Mouse (Mus musculus) bone marrow macrophage, adult 2 months (primary cell): ENCODE data around the gene Aldh1b1. TPM values are rescaled to one million over a fixed set of nuclear protein-coding genes. Genes with fewer than 3 reads are reported as not detected.

Source experiments
- H3K27ac ChIP-seq: 2 replicates; pipeline ENCODE4 v1.5.1; 2012; ENCODE audit warnings: low read depth, low read length; ENCODE audit not compliant: insufficient read depth
- H3K4me1 ChIP-seq: 2 replicates; pipeline ENCODE4 v1.6.1; 2012; ENCODE audit warnings: low read length; ENCODE audit not compliant: control insufficient read depth, insufficient read depth
- H3K4me3 ChIP-seq: 2 replicates; pipeline ENCODE4 v1.5.1; 2012; ENCODE audit warnings: mild to moderate bottlenecking, low read length, moderate library complexity; ENCODE audit not compliant: insufficient read depth
- CTCF ChIP-seq: IDR thresholded peaks from 2 replicates; pipeline ENCODE4 v1.5.1; 2012; ENCODE audit warnings: low read depth, mild to moderate bottlenecking, low read length, moderate library complexity
- POLR2A ChIP-seq: IDR thresholded peaks from 2 replicates; pipeline ENCODE4 v1.6.1; 2012; ENCODE audit warnings: mild to moderate bottlenecking, low read depth, low read length, borderline replicate concordance
- polyA plus RNA-seq: library from polyadenylated mRNA; stranded (reverse); fragments of >200 nt; gene quantifications from 2 replicates; pipeline ENCODE4 v1.2.4, GENCODE M21; 2012; ENCODE audit not compliant: missing spikeins, insufficient read depth, insufficient read length

Aldh1b1 gene
- polyA plus RNA-seq, 1 experiment: 4.2 TPM

DNA sequence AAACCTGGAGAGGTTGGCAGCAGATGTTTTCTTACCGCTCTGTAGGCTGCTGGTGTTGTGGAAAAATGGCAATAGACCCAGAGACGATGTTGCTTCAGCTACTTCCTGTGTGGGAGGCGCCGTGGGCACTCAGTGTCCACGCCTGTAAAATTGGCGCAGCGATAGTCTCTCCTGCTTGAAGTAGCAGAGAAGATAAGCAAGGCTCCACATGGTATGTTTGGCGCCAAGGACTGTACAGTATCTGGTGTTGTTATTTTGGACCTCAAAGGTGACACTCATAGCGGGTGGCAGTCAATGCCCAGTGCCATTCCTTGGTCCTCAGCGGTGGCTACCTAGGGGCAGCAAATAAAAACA lies 34.7 kb upstream of the Aldh1b1 start:
- H3K27ac ChIP-seq: no peak overlapping the region
- TF ChIP-seq POLR2A (no peak), CTCF (no peak)
- H3K4me1 ChIP-seq: no peaks in the 10 kb centered on the region
- H3K4me3 ChIP-seq: peak overlapping the region; percentile 41

DNA sequence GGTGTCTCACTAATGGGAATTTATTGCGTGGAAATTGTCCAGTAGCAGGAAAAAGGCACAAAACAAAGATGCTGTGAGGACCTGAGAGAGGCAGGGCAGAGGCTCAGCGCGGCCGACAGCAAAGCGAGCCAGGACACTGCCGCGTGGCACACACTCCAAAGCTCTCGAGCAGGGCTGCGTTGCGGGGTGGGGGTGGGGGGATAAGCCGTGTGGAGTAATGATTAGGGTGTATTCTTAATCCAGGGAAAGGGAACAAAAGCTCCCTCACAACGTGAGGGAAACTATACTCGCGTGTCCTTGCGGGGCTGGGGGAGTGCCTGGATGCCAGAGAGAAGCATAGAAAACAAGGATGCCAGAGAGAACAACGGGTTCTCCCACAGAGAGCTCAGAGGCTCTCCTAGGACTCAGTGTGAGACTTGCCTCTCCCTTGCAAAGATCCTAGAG lies 33.7 kb upstream of the Aldh1b1 start:
- Histone ChIP-seq H3K27ac (no peak overlapping the region), H3K4me1 (no peaks in the 10 kb centered on the region), H3K4me3 (no peak overlapping the region)
- TF ChIP-seq CTCF (no peak), POLR2A (no peak)

DNA sequence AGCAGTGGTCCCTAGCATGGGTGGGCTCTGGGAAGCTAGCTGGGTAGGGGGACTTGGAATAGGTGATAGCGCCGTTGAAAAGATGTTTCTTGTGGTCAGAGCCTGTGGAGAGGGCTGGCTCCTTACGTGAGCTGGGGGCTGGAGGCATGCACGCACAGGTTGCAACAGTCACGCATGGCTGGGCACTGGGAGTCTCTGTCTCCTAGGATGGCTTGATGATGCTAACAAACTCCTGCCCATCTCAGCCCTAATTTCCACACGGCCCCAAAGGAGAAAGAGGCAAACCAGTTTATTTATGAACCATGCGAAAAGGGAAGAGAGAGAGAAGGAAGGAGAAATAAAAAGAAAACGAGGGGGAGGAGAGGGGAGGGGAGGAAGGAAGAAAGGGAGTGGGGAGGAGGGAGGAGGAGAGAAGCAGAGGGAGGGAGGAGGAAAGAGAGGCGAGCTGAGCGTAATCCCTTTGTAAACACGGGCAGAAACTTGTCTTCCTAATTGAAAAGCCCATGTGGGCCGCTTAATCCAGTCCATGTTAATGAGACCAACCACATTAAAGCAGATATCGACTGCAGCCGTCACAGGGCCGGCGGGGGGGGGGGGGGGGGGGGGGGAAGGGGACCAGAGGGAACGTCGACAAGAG lies 33.1 kb upstream of the Aldh1b1 start:
- no peak overlapping the region for H3K4me3 ChIP-seq
- no peaks in the 10 kb centered on the region for H3K4me1 ChIP-seq
- TF ChIP-seq POLR2A (no peak), CTCF (no peak)
- H3K27ac ChIP-seq: no peak overlapping the region

DNA sequence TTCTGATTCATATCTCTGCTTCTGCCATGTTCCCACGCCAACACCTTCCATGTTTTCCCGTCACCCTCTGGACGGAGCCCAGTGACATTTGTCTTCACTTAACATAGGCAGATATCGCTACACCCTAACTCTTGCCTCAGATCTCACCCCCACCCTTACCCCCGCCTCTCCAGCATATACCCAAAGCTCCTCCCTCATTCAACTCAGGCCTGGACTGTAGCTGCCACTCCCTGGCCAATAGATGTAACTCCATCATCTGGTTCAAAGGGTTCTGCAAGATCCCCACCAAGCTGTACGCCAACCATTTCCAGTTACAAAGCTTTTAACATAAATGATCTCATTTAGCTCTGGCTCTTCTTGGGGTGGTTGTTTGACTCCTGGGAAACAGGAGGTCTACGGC lies 32.0 kb upstream of the Aldh1b1 start:
- Histone ChIP-seq H3K4me1 (no peaks in the 10 kb centered on the region), H3K4me3 (no peak overlapping the region), H3K27ac (no peak overlapping the region)
- TF ChIP-seq POLR2A (no peak), CTCF (no peak)

DNA sequence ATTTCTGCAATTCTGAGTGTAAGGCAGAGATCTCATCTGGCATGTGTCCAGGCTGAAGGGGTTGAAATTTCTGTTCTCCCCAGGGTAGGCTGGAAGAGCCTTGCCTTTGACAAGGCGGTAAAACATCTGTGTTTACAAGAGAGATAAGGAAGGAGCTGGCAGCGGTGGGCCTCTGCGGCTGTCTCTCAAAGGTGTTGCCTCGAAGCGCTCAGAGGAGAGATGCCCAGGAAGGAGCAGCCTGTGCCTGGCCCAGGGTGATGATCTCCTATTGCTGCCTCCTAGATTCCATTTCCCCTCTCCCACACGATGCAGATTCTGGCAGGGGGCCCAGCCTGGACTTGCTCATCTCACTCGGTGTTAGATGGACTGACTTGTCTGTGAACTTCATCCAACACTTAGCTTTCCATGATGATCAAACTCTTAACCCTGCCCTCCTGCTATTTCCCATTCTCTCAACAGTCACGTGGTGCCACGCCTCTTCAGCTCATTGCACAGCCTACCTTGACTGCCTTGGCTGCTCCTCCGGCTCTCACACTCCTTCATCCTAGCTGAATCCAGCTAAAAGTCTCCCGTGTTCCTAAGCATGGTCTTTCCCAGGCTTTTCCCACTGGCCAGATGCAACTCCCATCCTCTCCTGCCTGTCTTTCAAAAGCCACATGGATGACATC lies 30.8 kb upstream of the Aldh1b1 start:
- H3K4me3 ChIP-seq: no peak overlapping the region
- TF ChIP-seq CTCF: no peak
- no peak for TF ChIP-seq POLR2A
- no peaks in the 10 kb centered on the region for H3K4me1 ChIP-seq
- H3K27ac ChIP-seq: no peak overlapping the region

DNA sequence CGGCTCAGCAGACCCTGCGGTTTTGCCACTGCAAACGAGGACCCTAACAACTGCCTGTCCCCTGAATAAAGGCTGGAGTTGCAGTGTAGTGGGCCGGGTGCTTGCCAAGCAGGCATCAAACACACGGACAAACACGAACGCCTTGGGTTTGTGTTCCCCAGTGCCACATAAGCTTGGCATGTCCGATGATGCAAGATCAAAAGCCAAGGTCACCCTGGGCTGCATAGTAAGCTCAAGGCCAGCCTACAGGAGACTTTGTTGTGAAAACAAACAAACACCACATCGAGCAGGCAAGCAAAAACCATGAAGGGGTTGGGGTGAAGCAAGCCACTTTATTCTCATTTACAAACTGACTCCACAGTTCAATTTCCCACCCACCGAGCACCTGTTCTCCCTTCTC lies 29.7 kb upstream of the Aldh1b1 start:
- no peaks in the 10 kb centered on the region for H3K4me1 ChIP-seq
- H3K27ac ChIP-seq: no peak overlapping the region
- TF ChIP-seq CTCF (no peak), POLR2A (no peak)
- H3K4me3 ChIP-seq: no peak overlapping the region

DNA sequence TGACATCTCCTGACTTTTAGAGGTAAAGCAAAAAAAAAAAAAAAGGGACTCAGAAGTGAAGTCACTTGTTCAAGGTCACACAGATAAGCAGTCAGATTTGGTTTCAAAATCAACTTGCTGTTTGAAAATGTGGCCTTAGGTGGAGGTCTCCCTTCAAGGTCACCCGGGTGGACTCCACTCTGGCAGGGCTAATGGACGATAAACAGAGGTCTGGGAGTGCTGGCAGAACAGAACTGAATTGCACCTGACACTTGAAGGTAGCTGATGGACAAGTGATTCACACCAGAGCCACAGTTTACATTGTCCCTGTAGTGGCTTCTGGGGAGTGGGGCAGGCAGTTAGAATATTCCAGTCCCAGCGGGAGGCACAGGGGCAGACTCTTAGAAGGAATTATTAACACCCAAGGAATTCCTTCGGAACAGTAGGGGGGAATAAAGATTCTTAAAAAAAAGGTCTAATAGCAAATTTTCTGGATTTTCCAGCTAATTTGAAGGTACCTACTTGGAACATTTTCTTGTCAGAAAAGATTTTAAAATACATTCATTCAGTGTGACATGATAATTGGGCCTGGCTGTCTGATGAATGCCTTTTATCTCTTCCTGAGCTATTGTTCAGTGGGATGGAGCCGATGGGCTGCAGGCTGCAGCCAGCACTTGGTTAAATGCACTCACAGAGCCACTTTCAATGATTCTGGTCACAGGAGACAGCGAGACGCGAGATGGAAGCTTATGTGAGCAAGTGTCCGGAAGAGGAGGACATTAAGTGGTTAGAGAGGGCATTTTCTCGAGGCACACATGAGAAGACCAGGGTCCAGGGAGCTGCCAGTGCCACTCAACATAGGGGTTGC lies 28.8 kb upstream of the Aldh1b1 start:
- no peak overlapping the region for H3K27ac ChIP-seq
- H3K4me3 ChIP-seq: no peak overlapping the region
- TF ChIP-seq POLR2A (no peak), CTCF (no peak)
- H3K4me1 ChIP-seq: no peaks in the 10 kb centered on the region

DNA sequence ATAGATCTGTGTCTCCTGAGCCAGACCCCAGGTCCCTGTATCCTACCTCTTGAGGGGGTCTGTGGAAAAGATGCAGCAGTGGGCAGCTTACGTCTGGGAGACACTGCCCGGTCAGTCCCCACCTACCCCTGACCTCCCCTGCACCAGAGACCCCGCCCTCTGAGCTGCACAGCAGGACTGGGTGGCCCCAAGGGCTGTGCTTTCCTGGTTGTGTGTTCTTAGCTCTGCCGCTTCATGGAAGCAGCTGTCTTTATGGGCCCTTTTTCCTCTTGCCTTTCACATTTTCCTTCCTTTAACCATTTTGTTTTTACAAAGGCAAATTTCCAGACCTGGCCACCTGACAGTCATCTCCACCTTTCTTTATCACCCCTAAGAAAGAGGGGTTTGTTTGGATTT lies 28.2 kb upstream of the Aldh1b1 start:
- Histone ChIP-seq H3K27ac (no peak overlapping the region), H3K4me1 (no peaks in the 10 kb centered on the region), H3K4me3 (no peak overlapping the region)
- TF ChIP-seq CTCF: no peak

DNA sequence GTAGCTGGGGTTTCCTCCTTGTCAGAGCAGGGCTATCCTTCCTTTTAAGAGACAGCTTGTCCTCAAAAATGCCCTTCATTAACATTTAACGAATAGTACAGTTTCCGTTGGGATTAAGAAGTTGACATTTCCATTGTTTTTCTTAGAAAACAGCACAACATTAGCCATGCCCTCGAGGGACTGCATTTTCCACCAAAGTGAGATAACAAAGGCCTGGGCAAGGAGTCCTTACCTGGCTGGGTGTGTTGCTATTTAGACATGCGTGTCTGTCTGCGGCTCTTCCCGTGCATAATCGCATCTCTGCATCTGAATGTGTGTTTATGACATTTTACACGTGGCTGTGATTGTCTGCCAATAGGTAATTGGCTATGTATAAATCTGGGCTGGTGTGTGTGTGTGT lies 27.6 kb upstream of the Aldh1b1 start:
- TF ChIP-seq POLR2A: no peak
- TF ChIP-seq CTCF: no peak
- Histone ChIP-seq H3K4me1 (no peaks in the 10 kb centered on the region), H3K4me3 (no peak overlapping the region), H3K27ac (no peak overlapping the region)

DNA sequence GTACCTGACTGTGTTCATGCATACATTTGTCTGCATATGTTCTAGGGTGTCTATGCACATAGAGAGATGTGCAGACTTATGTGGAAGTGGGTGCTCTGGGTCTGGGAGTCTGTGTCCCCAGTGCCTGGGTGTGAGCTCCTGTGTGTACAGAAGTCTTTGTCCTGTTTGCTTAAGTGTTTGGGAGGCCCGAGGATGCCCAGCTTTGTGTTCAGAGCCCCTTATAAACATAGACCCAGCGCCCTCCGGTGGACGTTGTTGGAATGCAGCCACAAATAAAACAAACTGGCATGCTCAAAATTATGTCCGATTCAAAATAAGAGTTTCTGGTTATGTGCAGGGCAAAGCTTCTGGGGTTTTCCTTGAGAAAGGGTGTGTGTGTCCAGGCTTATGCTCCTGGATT lies 27.2 kb upstream of the Aldh1b1 start:
- TF ChIP-seq POLR2A: no peak
- no peak for TF ChIP-seq CTCF
- Histone ChIP-seq H3K4me1 (no peaks in the 10 kb centered on the region), H3K27ac (no peak overlapping the region), H3K4me3 (no peak overlapping the region)
